Mouse (Mus musculus): Measurements from ENCODE around the gene Mboat7.

DNA sequence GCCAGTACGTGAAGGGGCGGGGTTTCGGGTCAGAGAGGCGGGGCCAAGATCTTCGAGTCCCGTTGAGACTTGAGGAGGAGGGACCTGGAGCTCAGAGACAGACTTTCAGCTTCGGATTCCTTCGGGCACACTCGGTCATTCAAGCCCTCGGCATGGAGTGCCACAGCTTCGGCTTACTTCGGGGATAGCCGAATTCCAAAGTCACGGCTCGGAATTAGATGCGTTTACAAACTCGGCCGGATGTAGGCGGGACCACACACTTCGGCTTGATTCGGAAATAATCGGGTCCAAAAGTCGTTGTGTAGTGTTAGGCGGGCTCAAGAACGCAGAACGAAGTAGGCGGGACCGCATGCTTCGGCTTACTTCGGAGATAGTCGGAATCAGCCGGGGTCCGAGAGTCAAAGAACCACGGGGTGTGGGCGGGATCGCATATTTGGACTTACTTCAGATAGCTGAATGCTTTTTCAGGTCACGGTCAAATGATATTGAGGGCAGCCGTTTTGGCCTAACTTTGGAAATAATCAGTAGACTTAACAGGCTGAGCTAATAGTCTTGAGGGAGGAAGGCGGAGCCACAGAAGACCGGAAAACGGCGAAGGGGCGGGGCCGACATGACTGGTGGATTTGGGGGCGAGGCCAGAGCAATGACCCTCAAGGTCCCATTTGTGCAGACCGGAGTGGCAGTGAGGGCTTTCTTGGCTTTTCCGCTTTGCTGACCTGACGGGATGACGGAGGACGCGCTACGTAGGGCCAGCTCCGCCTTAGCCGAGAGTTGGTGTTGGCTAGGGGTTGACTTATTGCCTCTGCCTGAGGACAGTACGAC is at the start of gene Mboat7:
- TF ChIP-seq POLR2A (IDR thresholded peaks at IDR 0.05; ENCODE audit: low read depth, low read length) (peak; percentile 87; the same call in 1 of the 2 replicates), CTCF (IDR thresholded peaks at IDR 0.05; ENCODE audit: extremely low read depth, insufficient read depth, insufficient read length, insufficient replicate concordance) (no peak)

Measured in spleen, adult 2 months (tissue).